Mouse (Mus musculus): ENCODE measurements around the gene Mul1. TPM values are rescaled to one million over a fixed set of nuclear protein-coding genes. Genes with fewer than 3 reads are reported as not detected.

Mul1 gene
- polyA plus RNA-seq, 1 experiment from 2014 or later = 20.1 TPM

DNA sequence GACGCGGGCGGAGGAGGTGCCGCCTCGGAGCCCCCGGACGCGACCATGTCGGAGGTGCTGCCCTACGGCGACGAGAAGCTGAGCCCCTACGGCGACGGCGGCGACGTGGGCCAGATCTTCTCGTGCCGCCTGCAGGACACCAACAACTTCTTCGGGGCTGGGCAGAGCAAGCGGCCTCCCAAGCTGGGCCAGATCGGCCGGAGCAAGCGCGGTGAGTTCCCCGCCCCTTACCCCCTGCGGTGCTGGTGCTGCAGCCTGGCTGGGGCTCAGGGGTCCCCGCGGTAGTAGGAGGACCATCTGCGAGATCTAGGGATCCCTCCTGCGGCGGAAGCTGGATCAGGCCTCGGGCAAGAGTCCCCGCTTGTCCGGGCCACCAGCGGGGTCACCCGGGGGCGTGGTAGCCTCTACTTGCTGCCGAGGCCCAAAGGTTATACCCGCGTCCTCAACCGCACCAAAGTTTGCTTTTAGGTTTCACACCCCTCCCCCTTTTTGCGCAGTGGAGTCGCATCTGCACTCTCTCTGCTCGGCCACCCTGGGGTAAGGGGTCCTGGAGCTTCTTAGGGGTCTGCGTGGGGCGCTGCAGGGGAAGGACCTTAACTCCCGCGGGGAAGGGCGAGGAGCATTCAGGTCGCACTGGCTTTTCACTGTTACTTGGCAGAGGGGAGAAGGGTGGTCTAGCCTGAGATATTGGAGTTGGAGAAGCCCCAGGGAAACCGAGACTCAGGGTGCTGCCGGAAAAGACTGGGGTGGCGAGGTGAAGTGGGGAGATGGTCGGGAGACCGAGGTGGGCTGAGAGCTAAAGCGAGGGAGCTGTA is 20.9 kb downstream of the Mul1 start:
- peak overlapping the region; percentile 94 for H3K4me2 ChIP-seq (ENCODE audit: low read length)
- ATAC-seq (replicated peaks; ENCODE audit: low FRiP score, low TSS enrichment, low read depth) = peak; percentile 14

DNA sequence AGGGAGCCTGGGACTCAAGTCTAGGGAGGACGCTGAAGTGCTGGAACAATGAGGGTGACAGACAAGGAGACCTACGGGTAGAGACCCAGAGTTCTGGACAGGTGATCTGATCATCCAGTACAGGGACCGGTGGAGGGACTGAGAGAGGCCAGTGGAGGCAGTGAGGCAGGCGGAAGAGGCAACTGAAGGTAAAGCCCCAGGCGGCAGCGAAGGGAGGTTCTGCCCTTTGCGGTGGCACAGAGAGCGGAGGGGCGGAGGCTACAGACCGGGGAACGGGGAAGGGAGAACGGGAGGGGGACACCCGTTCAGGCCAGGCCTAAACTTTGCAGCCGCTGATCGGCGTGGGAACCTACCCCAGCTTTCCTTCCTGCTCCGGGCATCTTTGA is 21.5 kb downstream of the Mul1 start:
- Histone ChIP-seq H3K4me3 (ENCODE audit: low read depth, low read length) (peak overlapping the region; percentile 88), H3K9me3 (ENCODE audit: control insufficient read depth, low read length) (no peaks in the 10 kb centered on the region), H3K27ac (ENCODE audit: low read depth) (peak overlapping the region; percentile 86; the same call in 1 of the 2 replicates), H3K27me3 (replicated peaks; ENCODE audit: control insufficient read depth, insufficient read depth, low read length) (no peaks in the 10 kb centered on the region), H3K9ac (ENCODE audit: low read length) (peak overlapping the region; percentile 73), H3K4me2 (ENCODE audit: low read length) (peak overlapping the region; percentile 94), H3K36me3 (ENCODE audit: control insufficient read depth, insufficient read depth, low read length) (peaks cover 13% of the 10 kb centered on the region; the same call in 1 of the 2 replicates), H3K4me1 (replicated peaks; ENCODE audit: control insufficient read depth, insufficient read depth, low read length) (peaks cover 41% of the 10 kb centered on the region)
- 3% methylated on average over 16 of the region's 17 CpGs for WGBS
- ATAC-seq (replicated peaks; ENCODE audit: low FRiP score, low TSS enrichment, low read depth) (no peak), DNase-seq (ENCODE audit: low spot score) (peak; percentile 75)

More for the DNA sequence above, 20.9 kb downstream of the Mul1 start:
- WGBS = under 1% methylated on average over 57 of the region's 58 CpGs
- Histone ChIP-seq H3K4me3 (ENCODE audit: low read depth, low read length) (peak overlapping the region; percentile 88), H3K9ac (ENCODE audit: low read length) (peak overlapping the region; percentile 73), H3K36me3 (ENCODE audit: control insufficient read depth, insufficient read depth, low read length) (peaks cover 13% of the 10 kb centered on the region; the same call in 1 of the 2 replicates), H3K4me1 (replicated peaks; ENCODE audit: control insufficient read depth, insufficient read depth, low read length) (peaks cover 35% of the 10 kb centered on the region), H3K27ac (ENCODE audit: low read depth) (peak overlapping the region; percentile 86), H3K9me3 (ENCODE audit: control insufficient read depth, low read length) (no peaks in the 10 kb centered on the region), H3K27me3 (replicated peaks; ENCODE audit: control insufficient read depth, insufficient read depth, low read length) (no peaks in the 10 kb centered on the region)
- DNase-seq (ENCODE audit: low spot score) = peak; percentile 71

DNA sequence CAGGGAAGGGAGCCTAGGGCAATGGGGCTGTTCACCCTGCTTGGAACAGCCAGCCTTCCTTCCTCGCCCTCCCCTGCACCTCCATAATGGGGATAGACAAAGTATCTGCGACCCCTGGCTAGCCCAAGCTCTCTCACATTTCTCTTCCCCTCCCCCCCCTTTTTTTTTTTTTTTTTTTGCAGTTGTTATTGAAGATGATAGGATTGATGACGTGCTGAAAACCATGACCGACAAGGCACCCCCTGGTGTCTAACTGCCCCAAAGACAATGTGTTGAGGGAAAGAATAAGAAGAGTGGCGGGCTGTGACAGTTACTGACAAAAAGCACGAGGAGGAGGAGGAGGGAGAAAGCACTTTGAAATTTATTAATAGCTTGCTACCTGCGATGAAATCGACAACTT is 22.1 kb downstream of the Mul1 start:
- no peaks in the 10 kb centered on the region for H3K27me3 ChIP-seq (replicated peaks; ENCODE audit: control insufficient read depth, insufficient read depth, low read length)
- no peak overlapping the region for H3K27ac ChIP-seq (ENCODE audit: low read depth)
- H3K4me3 ChIP-seq (ENCODE audit: low read depth, low read length) = peak overlapping the region; percentile 88
- peak overlapping the region; percentile 73 for H3K9ac ChIP-seq (ENCODE audit: low read length)
- H3K4me1 ChIP-seq (replicated peaks; ENCODE audit: control insufficient read depth, insufficient read depth, low read length) = peaks cover 44% of the 10 kb centered on the region
- H3K36me3 ChIP-seq (ENCODE audit: control insufficient read depth, insufficient read depth, low read length) = peaks cover 13% of the 10 kb centered on the region; the same call in 1 of the 2 replicates
- H3K4me2 ChIP-seq (ENCODE audit: low read length) = peak overlapping the region; percentile 94
- DNase-seq (ENCODE audit: low spot score) (no peak), ATAC-seq (replicated peaks; ENCODE audit: low FRiP score, low TSS enrichment, low read depth) (no peak)
- H3K9me3 ChIP-seq (ENCODE audit: control insufficient read depth, low read length) = no peaks in the 10 kb centered on the region
- WGBS = 15% methylated on average over 8 of the region's 8 CpGs

- peaks cover 13% of the 10 kb centered on the region; the same call in 1 of the 2 replicates for H3K36me3 ChIP-seq (ENCODE audit: control insufficient read depth, insufficient read depth, low read length)
- peak overlapping the region; percentile 94 for H3K4me2 ChIP-seq (ENCODE audit: low read length)
- no peak overlapping the region for H3K27ac ChIP-seq (ENCODE audit: low read depth)
- 47% methylated on average over 4 of the region's 4 CpGs for WGBS
- DNase-seq (ENCODE audit: low spot score) = no peak
- ATAC-seq (replicated peaks; ENCODE audit: low FRiP score, low TSS enrichment, low read depth) = no peak
- H3K27me3 ChIP-seq (replicated peaks; ENCODE audit: control insufficient read depth, insufficient read depth, low read length) = no peaks in the 10 kb centered on the region
- H3K9me3 ChIP-seq (ENCODE audit: control insufficient read depth, low read length) = no peaks in the 10 kb centered on the region
- no peak overlapping the region for H3K9ac ChIP-seq (ENCODE audit: low read length)
- no peak overlapping the region for H3K4me3 ChIP-seq (ENCODE audit: low read depth, low read length)
- peaks cover 44% of the 10 kb centered on the region for H3K4me1 ChIP-seq (replicated peaks; ENCODE audit: control insufficient read depth, insufficient read depth, low read length)
Observed at GRCm38 (mm10) chr4:138457091-138457490, 22.6 kb downstream of the Mul1 start.

- H3K27ac ChIP-seq (ENCODE audit: low read depth) = no peak overlapping the region
- H3K36me3 ChIP-seq (ENCODE audit: control insufficient read depth, insufficient read depth, low read length) = peaks cover 13% of the 10 kb centered on the region; the same call in 1 of the 2 replicates
- H3K4me3 ChIP-seq (ENCODE audit: low read depth, low read length) = no peak overlapping the region
- H3K9me3 ChIP-seq (ENCODE audit: control insufficient read depth, low read length) = no peaks in the 10 kb centered on the region
- ATAC-seq (replicated peaks; ENCODE audit: low FRiP score, low TSS enrichment, low read depth) (no peak), DNase-seq (ENCODE audit: low spot score) (no peak)
- no peak overlapping the region for H3K4me2 ChIP-seq (ENCODE audit: low read length)
- peaks cover 51% of the 10 kb centered on the region for H3K4me1 ChIP-seq (replicated peaks; ENCODE audit: control insufficient read depth, insufficient read depth, low read length)
- H3K9ac ChIP-seq (ENCODE audit: low read length) = no peak overlapping the region
- WGBS = 76% methylated on average over 7 of the region's 7 CpGs
- no peaks in the 10 kb centered on the region for H3K27me3 ChIP-seq (replicated peaks; ENCODE audit: control insufficient read depth, insufficient read depth, low read length)
Observed at GRCm38 (mm10) chr4:138458171-138458570, 23.7 kb downstream of the Mul1 start.

GRCm38 (mm10) chr4:138458735-138459440 is 24.4 kb downstream of the Mul1 start:
- H3K4me1 ChIP-seq (replicated peaks; ENCODE audit: control insufficient read depth, insufficient read depth, low read length) = peaks cover 52% of the 10 kb centered on the region

GRCm38 (mm10) chr4:138459775-138460174 is 25.3 kb downstream of the Mul1 start:
- Histone ChIP-seq H3K4me3 (ENCODE audit: low read depth, low read length) (no peak overlapping the region), H3K4me2 (ENCODE audit: low read length) (no peak overlapping the region), H3K36me3 (ENCODE audit: control insufficient read depth, insufficient read depth, low read length) (peaks cover 13% of the 10 kb centered on the region; the same call in 1 of the 2 replicates), H3K9ac (ENCODE audit: low read length) (no peak overlapping the region), H3K27ac (ENCODE audit: low read depth) (no peak overlapping the region), H3K4me1 (replicated peaks; ENCODE audit: control insufficient read depth, insufficient read depth, low read length) (peaks cover 61% of the 10 kb centered on the region), H3K27me3 (replicated peaks; ENCODE audit: control insufficient read depth, insufficient read depth, low read length) (no peaks in the 10 kb centered on the region), H3K9me3 (ENCODE audit: control insufficient read depth, low read length) (no peaks in the 10 kb centered on the region)
- 70% methylated on average over 6 of the region's 6 CpGs for WGBS
- DNase-seq (ENCODE audit: low spot score) (no peak), ATAC-seq (replicated peaks; ENCODE audit: low FRiP score, low TSS enrichment, low read depth) (no peak)

More at GRCm38 (mm10) chr4:138458735-138459440, 24.4 kb downstream of the Mul1 start:
- 58% methylated on average over 5 of the region's 5 CpGs for WGBS
- Histone ChIP-seq H3K36me3 (ENCODE audit: control insufficient read depth, insufficient read depth, low read length) (peaks cover 13% of the 10 kb centered on the region; the same call in 1 of the 2 replicates), H3K9me3 (ENCODE audit: control insufficient read depth, low read length) (no peaks in the 10 kb centered on the region), H3K27ac (ENCODE audit: low read depth) (no peak overlapping the region), H3K4me3 (ENCODE audit: low read depth, low read length) (no peak overlapping the region), H3K9ac (ENCODE audit: low read length) (no peak overlapping the region), H3K27me3 (replicated peaks; ENCODE audit: control insufficient read depth, insufficient read depth, low read length) (no peaks in the 10 kb centered on the region), H3K4me2 (ENCODE audit: low read length) (no peak overlapping the region)
- ATAC-seq (replicated peaks; ENCODE audit: low FRiP score, low TSS enrichment, low read depth) (no peak), DNase-seq (ENCODE audit: low spot score) (no peak)

- H3K9me3 ChIP-seq (ENCODE audit: control insufficient read depth, low read length) = no peaks in the 10 kb centered on the region
- no peak overlapping the region for H3K27ac ChIP-seq (ENCODE audit: low read depth)
- no peak overlapping the region for H3K4me2 ChIP-seq (ENCODE audit: low read length)
- DNase-seq (ENCODE audit: low spot score) (no peak), ATAC-seq (replicated peaks; ENCODE audit: low FRiP score, low TSS enrichment, low read depth) (no peak)
- no peaks in the 10 kb centered on the region for H3K27me3 ChIP-seq (replicated peaks; ENCODE audit: control insufficient read depth, insufficient read depth, low read length)
- WGBS = 27% methylated on average over 9 of the region's 9 CpGs
- peaks cover 72% of the 10 kb centered on the region for H3K4me1 ChIP-seq (replicated peaks; ENCODE audit: control insufficient read depth, insufficient read depth, low read length)
- no peak overlapping the region for H3K4me3 ChIP-seq (ENCODE audit: low read depth, low read length)
- H3K9ac ChIP-seq (ENCODE audit: low read length) = no peak overlapping the region
- peaks cover 13% of the 10 kb centered on the region; the same call in 1 of the 2 replicates for H3K36me3 ChIP-seq (ENCODE audit: control insufficient read depth, insufficient read depth, low read length)
Observed at GRCm38 (mm10) chr4:138460910-138461309, 26.4 kb downstream of the Mul1 start.

All from intestine, embryonic 14.5 days (tissue).